16 mouse cellular contexts compared by ENCODE assay signal in the genomic region with DNA sequence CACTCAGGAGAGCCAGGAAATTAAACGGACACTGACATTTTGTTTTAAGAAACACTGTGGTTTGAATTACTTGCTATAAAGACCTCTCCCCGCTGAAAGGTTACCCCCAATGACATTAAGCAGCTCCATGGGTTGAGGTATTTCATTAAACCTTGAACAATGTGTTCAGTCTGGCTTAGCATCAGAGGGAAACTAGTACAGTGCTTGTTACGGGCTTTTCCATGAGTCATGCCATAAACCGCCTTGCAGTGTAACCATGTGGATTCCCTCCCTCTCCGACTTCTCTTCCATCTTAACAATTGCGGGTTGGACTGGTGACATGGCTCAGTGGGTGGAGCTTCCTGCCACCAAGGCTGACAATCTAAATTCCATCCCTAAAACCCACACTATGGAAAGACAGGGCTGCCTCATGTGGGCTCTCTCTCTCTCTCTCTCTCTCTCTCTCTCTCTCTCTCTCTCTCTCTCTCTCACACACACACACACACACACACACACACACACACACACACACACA.
"Had no signal": no experiment of that assay in that cellular context is flagged by ENCODE, and none has a peak within 500 bp of the region (broad histone marks: within the 10 kb centered on the region; RNA-seq: fewer than 3 reads in every experiment).

No protein-coding gene starts in this region.

- H3K36me3 ChIP-seq: midbrain, embryonic 10.5 days; neural tube, embryonic 15.5 days had no signal

- H3K4me1 ChIP-seq: midbrain, embryonic 10.5 days had no signal

- H3K4me3 ChIP-seq: layer of hippocampus, adult 2 months; left cerebral cortex, adult 2 months; midbrain, embryonic 10.5 days; myocyte; neural tube, embryonic 15.5 days had no signal

- H3K9ac ChIP-seq: lung, embryonic 14.5 days; neural tube, embryonic 15.5 days had no signal

- DNase-seq: kidney, adult 11 months; kidney, postnatal 10 days; kidney, postnatal 4 days; lung, embryonic 14.5 days; lung, postnatal 10 days; lung, postnatal 4 days; midbrain, embryonic 14.5 days; thymus, adult 18-20 months; thymus, postnatal 14 days had no signal

- H3K9me3 ChIP-seq: neural tube, embryonic 15.5 days had no signal

- H3K27me3 ChIP-seq: neural tube, embryonic 15.5 days had no signal

- H3K27ac ChIP-seq: layer of hippocampus, adult 2 months; left cerebral cortex, adult 2 months; midbrain, embryonic 10.5 days; neural tube, embryonic 15.5 days; stomach, postnatal 0 days had no signal

- H3K4me2 ChIP-seq: liver, embryonic 11.5 days; lung, embryonic 14.5 days; neural tube, embryonic 15.5 days had no signal
